Mouse (Mus musculus): ENCODE data around the gene Cenps. TPM values are rescaled to one million over a fixed set of nuclear protein-coding genes. Genes with fewer than 3 reads are reported as not detected.

Cenps gene
- total and polyA plus RNA-seq, 2 experiments from 2014 or later, result 3.7 to 21.2 TPM

GRCm38 (mm10) chr4:149154859-149155258, 17.4 kb upstream of the Cenps start:
- H3K27ac ChIP-seq (ENCODE audit: low read depth, low read length), result no peak overlapping the region
- no peaks in the 10 kb centered on the region for H3K4me1 ChIP-seq (ENCODE audit: insufficient read depth, low read length)
- WGBS, result 98% methylated on average over 7 of the region's 7 CpGs
- no peak overlapping the region for H3K4me3 ChIP-seq (ENCODE audit: low read depth, low read length)
- no peak overlapping the region for H3K4me2 ChIP-seq (ENCODE audit: low read depth, low read length, poor library complexity, severe bottlenecking)
- peaks cover 80% of the 10 kb centered on the region for H3K36me3 ChIP-seq (ENCODE audit: insufficient read depth, low read length)
- no peak for TF ChIP-seq CTCF (IDR thresholded peaks at IDR 0.05)
- H3K9me3 ChIP-seq (ENCODE audit: low read length), result no peaks in the 10 kb centered on the region
- H3K27me3 ChIP-seq (ENCODE audit: insufficient read depth, low read length), result no peaks in the 10 kb centered on the region
- ATAC-seq (ENCODE audit: low FRiP score) (no peak), DNase-seq (ENCODE audit: low spot score) (no peak)
- no peak overlapping the region for H3K9ac ChIP-seq (replicated peaks; ENCODE audit: low read length, poor library complexity, severe bottlenecking)

- Histone ChIP-seq H3K36me3 (ENCODE audit: insufficient read depth, low read length) (peaks cover 53% of the 10 kb centered on the region), H3K4me1 (ENCODE audit: insufficient read depth, low read length) (no peaks in the 10 kb centered on the region), H3K4me3 (ENCODE audit: low read depth, low read length) (no peak overlapping the region), H3K27me3 (ENCODE audit: insufficient read depth, low read length) (no peaks in the 10 kb centered on the region), H3K9me3 (ENCODE audit: low read length) (no peaks in the 10 kb centered on the region), H3K4me2 (ENCODE audit: low read depth, low read length, poor library complexity, severe bottlenecking) (no peak overlapping the region), H3K9ac (replicated peaks; ENCODE audit: low read length, poor library complexity, severe bottlenecking) (no peak overlapping the region), H3K27ac (ENCODE audit: low read depth, low read length) (no peak overlapping the region)
- WGBS, result 94% methylated on average over 11 of the region's 11 CpGs
- no peak for TF ChIP-seq CTCF (IDR thresholded peaks at IDR 0.05)
- ATAC-seq (ENCODE audit: low FRiP score) (no peak), DNase-seq (ENCODE audit: low spot score) (no peak)
Observed at GRCm38 (mm10) chr4:149150721-149151120, 13.3 kb upstream of the Cenps start.

GRCm38 (mm10) chr4:149150256-149150655, 12.8 kb upstream of the Cenps start:
- no peak for TF ChIP-seq CTCF (IDR thresholded peaks at IDR 0.05)
- Histone ChIP-seq H3K9ac (replicated peaks; ENCODE audit: low read length, poor library complexity, severe bottlenecking) (no peak overlapping the region), H3K4me2 (ENCODE audit: low read depth, low read length, poor library complexity, severe bottlenecking) (no peak overlapping the region), H3K9me3 (ENCODE audit: low read length) (no peaks in the 10 kb centered on the region), H3K4me1 (ENCODE audit: insufficient read depth, low read length) (no peaks in the 10 kb centered on the region), H3K27ac (ENCODE audit: low read depth, low read length) (no peak overlapping the region), H3K4me3 (ENCODE audit: low read depth, low read length) (no peak overlapping the region), H3K36me3 (ENCODE audit: insufficient read depth, low read length) (peaks cover 53% of the 10 kb centered on the region), H3K27me3 (ENCODE audit: insufficient read depth, low read length) (no peaks in the 10 kb centered on the region)
- ATAC-seq (ENCODE audit: low FRiP score), result no peak
- no peak for DNase-seq (ENCODE audit: low spot score)
- 87% methylated on average over 11 of the region's 11 CpGs for WGBS

- Histone ChIP-seq H3K9me3 (ENCODE audit: low read length) (no peaks in the 10 kb centered on the region), H3K9ac (replicated peaks; ENCODE audit: low read length, poor library complexity, severe bottlenecking) (no peak overlapping the region), H3K27me3 (ENCODE audit: insufficient read depth, low read length) (no peaks in the 10 kb centered on the region), H3K36me3 (ENCODE audit: insufficient read depth, low read length) (peaks cover 49% of the 10 kb centered on the region), H3K27ac (ENCODE audit: low read depth, low read length) (no peak overlapping the region), H3K4me2 (ENCODE audit: low read depth, low read length, poor library complexity, severe bottlenecking) (no peak overlapping the region), H3K4me1 (ENCODE audit: insufficient read depth, low read length) (no peaks in the 10 kb centered on the region), H3K4me3 (ENCODE audit: low read depth, low read length) (no peak overlapping the region)
- DNase-seq (ENCODE audit: low spot score) (no peak), ATAC-seq (ENCODE audit: low FRiP score) (no peak)
- 82% methylated on average over 7 of the region's 7 CpGs for WGBS
- TF ChIP-seq CTCF (IDR thresholded peaks at IDR 0.05), result no peak
Observed at GRCm38 (mm10) chr4:149149611-149150010, 12.2 kb upstream of the Cenps start.

GRCm38 (mm10) chr4:149149196-149149595, 11.8 kb upstream of the Cenps start:
- H3K36me3 ChIP-seq (ENCODE audit: insufficient read depth, low read length), result peaks cover 46% of the 10 kb centered on the region
- no peak for TF ChIP-seq CTCF (IDR thresholded peaks at IDR 0.05)
- no peak for ATAC-seq (ENCODE audit: low FRiP score)
- H3K9ac ChIP-seq (replicated peaks; ENCODE audit: low read length, poor library complexity, severe bottlenecking), result no peak overlapping the region
- no peak for DNase-seq (ENCODE audit: low spot score)
- H3K9me3 ChIP-seq (ENCODE audit: low read length), result no peaks in the 10 kb centered on the region
- no peaks in the 10 kb centered on the region for H3K4me1 ChIP-seq (ENCODE audit: insufficient read depth, low read length)
- WGBS, result 83% methylated on average over 9 of the region's 9 CpGs
- H3K27me3 ChIP-seq (ENCODE audit: insufficient read depth, low read length), result no peaks in the 10 kb centered on the region
- H3K4me3 ChIP-seq (ENCODE audit: low read depth, low read length), result no peak overlapping the region
- H3K27ac ChIP-seq (ENCODE audit: low read depth, low read length), result no peak overlapping the region
- H3K4me2 ChIP-seq (ENCODE audit: low read depth, low read length, poor library complexity, severe bottlenecking), result no peak overlapping the region

- ATAC-seq (ENCODE audit: low FRiP score), result no peak
- Histone ChIP-seq H3K9me3 (ENCODE audit: low read length) (no peaks in the 10 kb centered on the region), H3K27me3 (ENCODE audit: insufficient read depth, low read length) (no peaks in the 10 kb centered on the region), H3K4me1 (ENCODE audit: insufficient read depth, low read length) (no peaks in the 10 kb centered on the region), H3K36me3 (ENCODE audit: insufficient read depth, low read length) (peaks cover 36% of the 10 kb centered on the region), H3K27ac (ENCODE audit: low read depth, low read length) (no peak overlapping the region), H3K4me2 (ENCODE audit: low read depth, low read length, poor library complexity, severe bottlenecking) (no peak overlapping the region), H3K9ac (replicated peaks; ENCODE audit: low read length, poor library complexity, severe bottlenecking) (no peak overlapping the region), H3K4me3 (ENCODE audit: low read depth, low read length) (no peak overlapping the region)
- DNase-seq (ENCODE audit: low spot score), result no peak
- TF ChIP-seq CTCF (IDR thresholded peaks at IDR 0.05), result no peak
- 83% methylated on average over 4 of the region's 4 CpGs for WGBS
Observed at GRCm38 (mm10) chr4:149148084-149148483, 10.7 kb upstream of the Cenps start.
